Mouse (Mus musculus): ENCODE data around the gene Csrp3.

Gene Csrp3

DNA sequence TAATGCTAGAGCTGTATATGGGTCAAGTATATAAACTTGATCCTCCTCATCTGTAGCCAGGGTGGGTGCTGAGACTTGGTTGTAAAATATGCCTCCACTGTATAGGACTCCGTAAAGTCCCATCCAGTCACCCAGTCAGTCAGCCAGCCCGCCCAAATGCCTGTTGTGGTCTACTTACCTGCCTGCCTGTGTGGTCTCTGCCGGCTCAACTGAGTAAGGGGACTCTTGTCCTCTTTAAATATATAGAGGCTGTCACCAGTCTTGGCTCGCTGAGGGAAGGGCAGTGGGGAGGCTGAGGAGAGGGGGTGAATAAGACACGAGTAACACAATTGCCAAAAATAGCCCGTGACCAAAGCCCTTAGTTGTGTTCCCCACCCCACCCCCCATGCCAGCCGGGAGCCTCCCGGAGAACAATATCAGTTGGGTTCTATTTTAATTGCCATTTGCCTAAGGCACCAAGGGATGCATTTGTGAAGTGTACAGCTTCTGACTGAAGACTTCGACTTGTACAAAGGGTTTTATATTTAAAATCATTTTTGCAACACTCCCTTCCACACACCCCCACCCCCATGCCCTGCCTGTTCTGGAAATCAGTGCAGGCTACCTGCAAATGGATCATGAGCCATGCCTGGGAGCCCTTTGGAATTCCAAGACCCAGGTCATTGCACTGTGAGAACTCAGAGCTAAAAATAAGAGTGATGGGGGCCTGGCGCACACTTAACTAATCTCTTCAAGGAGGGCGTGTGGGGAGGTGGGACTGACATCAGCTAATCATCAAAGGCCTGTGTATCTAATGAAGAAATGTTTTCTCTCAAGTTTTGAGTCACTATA lies at the start of gene Csrp3:
Csrp3 (minus strand) TSS at position 214 of the 831 bp plus-strand sequence.
- DNase-seq (ENCODE audit: low read depth, low spot score) = no peak

DNA sequence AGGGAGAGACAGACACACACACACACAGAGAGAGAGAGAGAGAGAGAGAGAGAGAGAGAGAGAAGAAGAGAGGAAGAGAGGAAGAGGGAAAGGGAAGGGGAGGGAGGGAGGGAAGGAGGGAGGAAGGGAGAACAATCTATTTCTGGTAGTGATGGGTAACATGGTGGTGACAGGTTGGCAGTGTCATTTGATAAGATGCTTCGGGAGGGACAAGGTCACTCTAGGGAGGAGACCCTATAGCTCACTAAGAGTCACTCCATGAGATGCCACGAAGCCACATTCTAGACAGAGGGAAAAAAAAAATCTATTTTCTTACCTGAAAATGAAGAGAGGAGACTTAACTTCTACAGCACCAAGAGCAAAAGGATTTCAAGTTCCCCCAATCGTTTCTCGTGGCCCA lies 48.2 kb upstream of the Csrp3 start:
- no peak for DNase-seq (ENCODE audit: low read depth, low spot score)

DNA sequence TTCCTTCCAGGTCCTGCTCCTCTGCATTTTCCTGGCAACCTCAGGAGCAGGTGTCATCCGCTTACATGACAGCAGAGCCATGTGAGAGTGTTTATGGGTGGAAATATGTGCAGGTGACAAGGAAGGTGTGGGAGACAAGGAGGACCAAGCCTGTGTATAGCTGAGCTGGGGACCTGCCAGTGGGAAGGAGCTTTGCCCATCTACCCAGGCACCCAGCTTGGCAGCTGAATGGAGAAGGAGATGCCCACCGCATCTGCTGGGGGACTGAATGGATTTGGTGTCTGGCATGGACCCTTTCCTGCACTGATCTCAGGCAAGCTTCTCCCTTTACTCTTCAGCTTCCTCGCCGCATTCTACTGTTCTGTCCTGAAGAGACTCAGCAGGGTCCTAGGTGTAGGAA lies 47.6 kb upstream of the Csrp3 start:
- DNase-seq (ENCODE audit: low read depth, low spot score) = no peak

DNA sequence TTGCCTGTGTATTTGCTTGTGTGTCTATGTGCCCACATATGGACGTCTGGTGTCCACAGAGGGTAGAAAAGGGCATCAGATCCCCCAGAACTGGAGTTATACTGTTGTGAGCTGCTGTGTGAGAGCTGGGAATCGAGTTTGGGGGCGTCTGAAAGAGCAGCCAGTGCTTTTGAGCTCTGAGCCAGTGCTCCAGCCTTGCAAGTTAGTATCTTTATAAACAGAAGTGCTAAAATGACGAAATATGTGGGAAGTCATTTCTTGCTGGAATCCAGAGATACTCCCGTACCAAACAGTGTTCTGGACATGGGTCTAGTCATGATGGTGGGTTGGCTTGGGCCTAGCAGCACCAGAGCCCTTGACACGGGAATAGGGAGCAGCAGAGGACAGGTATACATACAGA lies 46.9 kb upstream of the Csrp3 start:
- DNase-seq (ENCODE audit: low read depth, low spot score) = no peak

DNA sequence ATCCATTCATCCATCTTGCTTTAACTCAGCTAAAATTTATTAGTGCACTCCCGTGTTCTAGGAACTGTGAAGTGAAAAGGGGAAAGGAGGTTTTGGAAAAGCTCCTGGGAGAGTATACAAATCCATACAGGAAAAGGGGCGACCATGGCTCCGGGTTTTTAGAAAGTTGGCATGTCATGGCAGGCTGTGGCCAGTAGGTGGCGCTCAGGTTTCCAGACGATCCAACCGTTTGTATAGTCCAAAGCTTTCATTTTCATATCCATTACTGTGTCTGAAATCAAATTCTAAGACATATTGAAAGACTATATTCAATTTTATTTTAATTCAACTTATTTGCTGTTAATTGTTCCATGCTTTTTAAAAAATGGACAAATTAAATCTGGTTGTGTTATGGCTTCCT lies 46.3 kb upstream of the Csrp3 start:
- DNase-seq (ENCODE audit: low read depth, low spot score) = peak; percentile 43

DNA sequence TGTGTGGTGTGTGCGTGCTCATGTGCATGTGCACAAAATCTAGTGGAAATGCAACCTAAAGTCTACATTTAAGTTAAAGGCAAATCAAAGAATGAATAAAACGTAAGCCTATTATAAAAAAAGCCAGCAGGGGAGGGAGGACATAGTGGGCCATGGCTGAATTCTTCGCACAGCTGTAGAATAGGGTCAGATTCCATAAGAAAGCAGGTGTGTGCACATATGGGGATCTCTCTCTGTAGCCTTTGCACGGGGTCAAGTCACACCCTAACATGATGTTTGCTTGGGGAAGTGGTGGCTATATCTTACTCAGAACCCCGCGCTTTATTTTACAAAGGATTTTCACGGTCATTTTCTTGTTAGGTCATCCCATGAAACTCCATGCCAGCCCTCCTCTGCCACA lies 45.3 kb upstream of the Csrp3 start:
- no peak for DNase-seq (ENCODE audit: low read depth, low spot score)

DNA sequence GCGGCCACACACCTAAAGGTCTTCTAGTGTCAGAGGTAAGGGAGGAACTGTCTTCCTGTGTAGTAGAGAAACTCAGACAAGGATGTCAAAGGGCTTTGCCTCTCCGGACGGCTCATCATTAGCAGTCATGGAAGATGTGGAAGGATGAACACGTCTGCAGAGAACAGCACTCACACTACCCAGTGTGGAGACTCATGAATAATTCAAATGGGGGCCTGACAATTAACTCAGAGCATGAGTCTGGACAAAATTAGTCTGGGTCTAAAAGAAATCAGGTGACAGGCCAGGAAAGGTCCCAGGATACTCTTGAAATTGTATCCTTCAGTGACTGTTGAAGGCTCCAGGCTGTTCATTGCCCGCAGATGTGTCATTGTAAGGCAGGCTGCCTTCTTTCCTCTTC lies 43.2 kb upstream of the Csrp3 start:
- DNase-seq (ENCODE audit: low read depth, low spot score) = no peak

DNA sequence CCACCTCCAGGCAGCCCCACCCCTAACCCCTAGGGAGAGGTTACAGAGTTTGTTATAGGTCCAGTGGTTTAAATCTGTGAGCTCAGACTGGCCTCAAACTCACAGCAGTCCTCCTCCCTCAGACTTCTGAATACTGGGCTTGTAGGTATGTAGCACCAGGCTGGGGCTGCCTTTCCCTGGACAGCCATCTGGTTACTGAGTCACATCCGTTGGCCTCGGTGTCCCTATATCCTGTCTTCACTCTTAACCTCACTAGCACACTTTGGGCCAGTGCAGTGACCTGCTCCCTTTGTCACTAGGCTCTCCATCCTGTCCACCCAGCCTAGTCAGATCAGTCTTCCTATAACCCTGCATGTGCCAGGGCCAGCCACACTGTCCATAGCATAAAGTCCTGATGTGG lies 40.9 kb upstream of the Csrp3 start:
- no peak for DNase-seq (ENCODE audit: low read depth, low spot score)

DNA sequence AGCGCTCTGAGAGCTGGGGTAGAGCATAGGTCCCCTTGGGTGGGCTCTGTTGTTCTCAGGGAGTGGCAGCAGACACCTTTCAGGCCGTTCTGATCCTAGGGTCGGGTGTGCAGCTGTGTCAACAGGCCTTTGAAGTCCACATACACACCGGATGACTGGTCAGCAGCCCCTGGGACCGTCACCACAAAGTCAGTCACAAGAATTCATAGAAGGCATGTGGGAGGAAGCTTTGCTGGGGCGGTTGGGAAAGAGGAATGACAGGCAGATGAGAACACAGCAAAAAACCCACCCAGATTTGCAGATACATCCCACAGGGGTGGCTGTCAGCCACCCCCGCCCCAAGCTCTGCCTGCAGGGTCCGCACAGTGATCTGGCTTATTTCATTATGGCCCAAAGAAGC lies 40.1 kb upstream of the Csrp3 start:
- DNase-seq (ENCODE audit: low read depth, low spot score) = no peak

DNA sequence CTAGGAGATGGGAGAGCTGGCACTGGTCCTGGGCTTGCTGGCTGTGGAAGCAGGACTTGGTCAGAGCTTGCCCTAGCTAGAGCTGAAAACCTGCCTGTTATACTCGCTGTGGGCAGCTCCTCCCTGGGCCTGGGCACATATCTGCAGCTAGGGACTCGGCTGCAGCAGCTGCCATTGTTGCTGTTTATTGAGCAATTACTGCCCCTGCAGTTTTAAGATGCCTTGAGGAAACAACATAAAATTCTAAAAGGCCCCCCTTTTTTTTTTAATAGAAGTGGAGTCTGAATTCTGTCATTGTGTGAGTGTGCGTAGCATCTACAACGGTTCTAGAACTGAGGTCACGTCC lies 36.4 kb upstream of the Csrp3 start:
- no peak for DNase-seq (ENCODE audit: low read depth, low spot score)

DNA sequence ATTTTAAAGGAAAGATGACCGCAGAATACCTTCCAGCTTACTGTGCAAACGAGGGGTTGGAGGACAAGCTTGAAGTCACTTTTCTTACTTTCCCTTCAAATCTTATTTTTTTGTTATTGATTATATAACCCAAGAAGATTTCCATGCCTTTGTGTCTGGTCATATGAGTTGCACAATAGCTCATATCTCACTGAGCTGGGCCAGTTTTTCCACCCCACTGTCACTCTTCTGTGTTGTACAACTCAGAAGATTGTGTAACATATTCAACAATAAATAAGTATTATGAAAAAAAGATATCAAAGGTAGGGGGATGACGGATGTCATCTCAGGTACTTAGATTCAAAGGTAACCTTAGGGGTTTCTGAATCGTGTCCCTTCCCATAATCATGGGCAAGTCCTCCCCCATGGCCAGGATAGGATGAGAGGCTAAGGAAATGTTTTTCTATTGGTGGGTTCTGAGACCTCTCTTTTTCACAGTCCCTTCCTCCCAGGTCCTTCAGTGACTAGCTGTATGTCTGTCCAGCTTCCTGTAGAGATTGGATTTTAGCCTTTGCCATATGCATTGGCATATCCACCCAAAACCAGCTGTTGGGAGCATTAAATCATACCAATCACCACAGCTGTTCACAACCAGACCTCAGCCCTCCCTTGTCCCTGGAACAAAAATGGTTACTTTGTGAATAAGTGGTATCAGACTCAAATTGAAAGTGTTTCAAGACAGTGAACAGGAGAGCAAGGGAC lies 35.9 kb upstream of the Csrp3 start:
- DNase-seq (ENCODE audit: low read depth, low spot score) = no peak

DNA sequence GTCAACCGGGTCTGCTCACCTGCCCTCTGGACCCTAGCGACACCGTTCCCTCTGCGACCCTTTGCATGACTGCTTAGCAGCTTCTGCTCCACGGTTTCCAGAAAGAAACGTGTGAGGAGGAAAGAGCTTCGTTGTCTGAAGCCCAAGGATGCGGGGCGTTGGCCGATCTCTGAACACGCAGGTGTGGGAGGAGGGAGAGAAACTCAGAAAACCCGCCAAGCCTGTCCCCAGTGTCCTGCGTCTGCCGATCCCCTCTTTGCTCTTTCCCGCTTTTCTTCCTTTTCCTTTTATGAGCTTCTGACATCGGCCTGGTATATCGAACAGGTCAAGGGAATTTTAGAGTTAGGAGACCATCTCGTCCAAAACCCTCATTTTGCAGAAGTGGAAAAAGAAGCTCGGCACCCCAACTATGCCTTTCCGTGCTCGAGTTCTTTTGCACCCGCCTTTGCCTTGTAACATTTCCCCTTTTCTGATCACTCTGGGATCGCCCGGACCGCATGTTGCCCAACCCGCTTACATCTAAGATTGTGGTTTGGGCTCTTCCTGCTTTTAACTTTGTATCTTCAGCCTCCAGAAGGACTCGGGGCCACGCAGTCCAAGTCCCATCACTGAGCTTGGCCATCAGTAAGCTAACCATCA lies 34.3 kb upstream of the Csrp3 start:
- no peak for DNase-seq (ENCODE audit: low read depth, low spot score)

DNA sequence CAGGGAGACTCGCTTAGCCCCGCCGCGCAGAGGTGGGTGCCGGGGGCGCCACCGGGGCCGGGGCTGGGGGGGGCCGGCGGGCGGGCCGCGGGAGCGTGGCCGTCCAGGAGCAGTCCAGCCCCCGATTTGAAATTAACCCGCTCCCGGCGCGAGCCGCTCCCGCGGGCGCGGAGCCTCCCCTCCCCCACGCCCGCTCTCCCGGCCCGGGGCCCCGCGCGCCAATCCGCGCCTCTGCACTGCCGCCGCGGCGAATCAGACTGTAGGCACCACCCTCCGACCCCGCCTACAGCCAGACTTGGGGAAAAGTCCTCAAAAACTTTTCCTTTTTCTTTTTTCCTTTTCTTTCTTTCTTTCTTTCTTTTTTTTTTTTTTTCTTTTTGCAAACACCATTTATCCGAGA lies 33.7 kb upstream of the Csrp3 start, which contains the start of gene E2f8:
E2f8 (minus strand) TSS at position 111 of the 400 bp plus-strand sequence.
- DNase-seq (ENCODE audit: low read depth, low spot score) = no peak

DNA sequence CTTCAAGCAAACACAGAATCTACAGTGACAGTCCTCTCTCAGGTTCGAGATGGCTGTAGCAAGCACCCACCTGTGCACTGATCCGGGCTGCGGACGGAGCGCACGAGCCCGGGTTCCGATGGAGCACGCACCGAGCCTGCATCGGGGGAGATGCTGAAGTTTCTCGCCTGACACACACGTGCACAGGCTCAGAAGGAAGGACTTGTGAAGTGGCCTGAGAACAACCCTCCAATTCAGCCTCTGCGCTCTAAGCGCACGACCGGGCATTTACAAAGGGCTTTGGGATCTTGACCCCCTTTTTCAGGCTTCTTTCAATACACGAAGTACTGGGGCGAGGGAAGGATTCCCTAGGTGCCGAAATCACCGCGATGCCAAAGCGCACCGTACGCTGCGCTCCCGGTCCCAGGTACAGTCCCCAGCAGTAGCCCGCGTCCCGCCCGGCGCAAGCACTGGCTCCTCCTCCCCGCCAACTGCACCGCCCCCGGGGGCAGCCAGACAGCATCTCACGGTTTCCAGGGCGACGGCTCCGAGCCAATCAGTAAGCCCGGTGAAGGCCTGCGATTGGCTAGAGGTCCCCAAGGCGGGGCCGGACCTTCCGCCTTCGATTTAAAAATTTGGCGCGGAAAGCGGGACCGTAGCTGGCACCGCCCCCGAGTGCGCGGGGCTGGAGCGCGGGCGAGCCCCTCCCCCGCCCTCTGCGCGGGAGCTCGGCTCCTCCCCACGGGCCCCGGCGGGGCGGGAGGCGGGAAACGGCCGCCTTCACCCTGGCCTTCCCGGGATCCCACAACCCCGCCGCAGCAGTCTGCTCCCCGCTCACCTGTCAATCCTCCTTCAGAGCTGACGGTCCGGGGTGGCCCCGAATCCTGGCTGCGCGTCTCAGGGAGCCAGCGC lies 33.0 kb upstream of the Csrp3 start:
- DNase-seq (ENCODE audit: low read depth, low spot score) = peak; percentile 93

DNA sequence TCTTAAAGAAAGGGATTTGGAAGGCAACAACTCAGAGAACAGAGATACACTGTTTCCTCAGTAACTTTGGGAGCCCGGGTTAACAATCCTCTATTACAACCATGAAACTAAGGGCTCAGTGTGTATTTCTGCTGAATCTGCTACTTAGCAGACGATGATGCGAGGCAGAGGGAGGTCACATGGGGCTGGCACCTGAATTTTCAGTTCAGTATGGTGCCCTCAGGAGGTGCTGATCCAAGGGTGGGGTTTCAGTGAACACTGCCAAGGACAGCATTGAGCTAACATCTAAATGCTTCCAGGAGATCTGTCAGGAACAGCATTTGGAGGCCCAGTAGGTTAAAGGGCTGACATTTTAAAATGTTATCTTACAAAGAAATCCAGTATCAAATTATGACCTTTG lies 31.7 kb upstream of the Csrp3 start:
- no peak for DNase-seq (ENCODE audit: low read depth, low spot score)

DNA sequence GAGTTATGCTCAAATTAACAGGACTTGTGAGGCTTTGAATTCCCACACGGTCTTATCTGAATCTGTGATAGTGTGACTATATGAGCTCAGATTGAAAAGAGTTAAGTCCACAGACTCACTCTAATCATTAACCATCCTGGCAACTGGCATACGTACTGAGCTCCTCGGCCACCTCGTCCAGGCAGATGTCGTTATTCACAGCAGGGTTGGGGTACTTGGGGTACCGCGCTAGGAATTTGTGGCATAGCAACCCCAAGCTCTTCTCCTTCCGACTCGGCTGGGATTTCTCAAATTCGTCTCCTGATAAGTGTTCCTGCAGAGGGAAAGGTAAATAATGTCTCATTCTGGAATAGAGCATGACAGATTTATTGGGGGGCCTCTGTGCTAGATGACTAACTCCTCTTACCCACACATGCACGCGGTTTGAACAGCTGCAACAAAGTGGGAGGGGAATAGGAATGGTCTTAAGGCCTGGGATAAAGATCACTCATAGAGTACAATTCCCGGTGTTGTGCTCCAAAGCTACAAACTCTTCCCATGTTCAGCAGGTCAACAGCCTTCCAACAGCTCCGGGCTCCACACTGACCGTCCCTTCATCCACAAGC lies 30.1 kb upstream of the Csrp3 start:
- no peak for DNase-seq (ENCODE audit: low read depth, low spot score)

DNA sequence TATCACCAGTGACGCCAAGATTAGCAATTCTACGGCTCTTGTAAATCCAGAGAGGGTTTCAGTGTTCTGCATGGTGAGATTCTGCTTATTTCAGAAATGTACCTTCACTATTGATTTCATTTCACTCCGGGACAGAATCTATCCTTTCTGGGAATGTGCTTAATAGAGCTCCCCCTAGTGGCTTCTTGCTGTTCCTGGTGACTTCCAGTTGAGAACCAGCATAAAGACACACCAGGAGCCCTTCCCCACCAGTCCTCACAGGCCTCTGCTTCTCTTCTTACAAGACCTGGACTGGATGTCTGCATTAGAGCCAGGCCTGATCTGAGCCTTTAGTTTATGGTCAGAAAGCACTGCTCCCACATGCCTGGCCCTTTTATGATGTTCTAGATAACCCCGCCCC lies 28.7 kb upstream of the Csrp3 start:
- DNase-seq (ENCODE audit: low read depth, low spot score) = no peak

DNA sequence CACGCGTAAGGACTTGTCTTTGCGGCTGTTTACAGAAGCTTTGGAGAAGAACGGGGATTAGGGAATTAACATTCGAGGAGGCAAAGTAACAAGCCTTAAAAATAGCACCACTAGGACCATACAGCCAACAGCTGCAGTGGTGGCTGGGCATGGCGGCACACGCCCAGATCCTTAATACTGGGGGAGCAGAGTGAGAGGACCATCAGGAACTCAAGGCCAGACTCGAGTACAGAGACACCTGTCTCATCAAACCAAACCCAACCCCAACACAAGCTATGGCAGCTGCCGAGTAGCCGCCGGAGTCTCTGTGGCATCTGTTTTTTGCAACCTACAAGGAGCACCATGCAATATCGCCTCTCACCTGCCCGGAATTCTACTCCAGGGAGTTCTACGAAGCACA lies 27.3 kb upstream of the Csrp3 start:
- DNase-seq (ENCODE audit: low read depth, low spot score) = no peak

DNA sequence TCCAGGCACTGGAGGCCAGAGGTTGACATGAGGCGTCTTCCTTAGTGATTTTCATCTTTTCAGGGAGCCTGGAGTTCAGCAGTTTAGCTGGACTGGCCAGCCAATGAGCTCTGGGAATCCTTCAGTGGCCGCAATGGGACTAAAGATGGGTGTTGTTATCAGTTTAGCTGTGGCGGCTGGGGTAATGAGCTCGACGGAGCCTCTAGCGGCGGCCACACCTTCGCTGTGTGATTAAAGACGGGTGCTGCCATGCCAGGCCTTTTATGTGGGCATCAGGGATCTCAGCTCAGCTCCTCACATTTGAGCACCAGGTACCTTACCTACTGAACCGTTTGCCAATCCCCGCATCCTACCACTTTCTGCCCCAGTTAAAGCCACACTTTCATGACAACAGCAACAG lies 23.5 kb upstream of the Csrp3 start:
- DNase-seq (ENCODE audit: low read depth, low spot score) = no peak

DNA sequence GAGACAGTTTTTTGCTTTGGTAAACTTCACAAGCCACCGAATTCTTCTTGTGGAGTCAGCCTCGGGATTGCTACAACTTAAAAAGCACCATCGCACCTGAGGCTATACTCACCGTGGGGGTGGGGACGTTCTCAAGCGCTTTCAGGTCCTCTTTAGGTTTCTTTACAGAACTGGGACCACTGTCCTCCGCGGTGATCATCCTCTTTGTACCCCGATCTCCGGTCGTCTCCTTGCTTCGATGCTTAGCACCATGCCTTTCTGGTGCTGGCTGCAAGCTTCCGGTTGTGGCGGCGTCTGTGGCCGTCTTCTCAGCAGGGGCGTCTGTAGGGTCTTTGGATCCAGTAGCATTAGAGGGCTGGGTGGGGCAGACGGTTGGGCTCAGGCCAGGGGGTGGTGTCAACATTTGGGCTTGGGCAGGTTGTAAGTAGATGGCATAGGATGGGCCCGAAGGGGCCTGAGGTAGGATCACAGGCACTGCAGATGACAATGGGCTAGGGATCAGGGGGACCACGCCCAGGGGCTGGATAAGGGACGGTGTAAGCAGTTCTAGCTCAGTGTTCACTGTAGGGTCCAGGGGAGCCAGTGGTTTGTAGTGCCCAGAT lies 22.8 kb upstream of the Csrp3 start:
- DNase-seq (ENCODE audit: low read depth, low spot score) = no peak

DNA sequence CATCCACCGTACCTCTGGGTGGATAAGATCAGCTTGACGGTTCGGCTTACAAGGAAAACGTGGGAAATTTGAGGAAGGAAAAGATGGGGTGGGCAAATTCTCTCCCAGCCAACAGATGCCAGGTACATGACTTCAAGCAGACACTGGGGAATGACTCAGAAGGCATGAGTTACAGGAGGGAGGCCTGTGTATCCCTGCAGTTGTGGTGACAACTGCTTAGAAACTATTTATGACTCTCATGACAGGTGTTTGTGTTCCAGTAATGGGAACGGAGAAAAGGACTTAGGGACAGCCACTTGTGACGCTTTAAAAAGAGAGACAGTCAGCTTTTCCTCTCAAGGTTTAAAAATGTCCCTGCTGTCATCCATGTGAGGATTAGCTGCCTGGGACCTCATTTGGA lies 22.3 kb upstream of the Csrp3 start:
- no peak for DNase-seq (ENCODE audit: low read depth, low spot score)

All from retina, postnatal 7 days (tissue).